Mouse (Mus musculus) bone marrow, adult 2 months (tissue): ENCODE data around the gene Dexi. TPM values are rescaled to one million over a fixed set of nuclear protein-coding genes. Genes with fewer than 3 reads are reported as not detected.

Source experiments
- H3K27ac ChIP-seq: fragments of 200-500 bp; 2 replicates; pipeline ENCODE4 v1.5.1; 2012; ENCODE audit warnings: low read depth, mild to moderate bottlenecking, control low read depth, inconsistent platforms, low read length; ENCODE audit not compliant: control insufficient read depth, poor library complexity, insufficient read depth
- H3K4me1 ChIP-seq: fragments of 200-500 bp; 2 replicates; pipeline ENCODE4 v1.6.1; 2011; ENCODE audit warnings: low read length; ENCODE audit not compliant: control insufficient read depth, insufficient read depth
- H3K4me3 ChIP-seq: fragments of 200-500 bp; replicated peaks from 2 replicates; pipeline ENCODE3; 2011; ENCODE audit warnings: mild to moderate bottlenecking, low read depth, low read length, control low read depth; ENCODE audit not compliant: control insufficient read depth
- CTCF ChIP-seq: fragments of 200-500 bp; IDR thresholded peaks from 2 replicates; pipeline ENCODE4 v1.5.1; 2011; ENCODE audit warnings: low read length, control low read depth; ENCODE audit not compliant: control insufficient read depth, insufficient read depth
- POLR2A ChIP-seq: fragments of 200-500 bp; IDR thresholded peaks from 2 replicates; pipeline ENCODE4 v1.6.1; 2011; ENCODE audit warnings: low read depth, mild to moderate bottlenecking, control low read depth, low read length, borderline replicate concordance; ENCODE audit not compliant: control insufficient read depth
- WGBS: fragments of 180-500 bp; shearing (Covaris S2); methylation state at CpG from one replicate; pipeline ENCODE4 v1.1.7; 2018; 5-methylcytosine and 5-hydroxymethylcytosine counted together
- polyA plus RNA-seq: library from polyadenylated mRNA; stranded (reverse); fragments of >200 nt; gene quantifications from 2 replicates; pipeline ENCODE4 v1.2.4, GENCODE M21; 2011; ENCODE audit warnings: low replicate concordance; ENCODE audit not compliant: missing spikeins, insufficient read depth, insufficient read length

Dexi gene
- polyA plus RNA-seq, 1 experiment = 4.3 TPM

- Histone ChIP-seq H3K27ac (no peak overlapping the region), H3K4me3 (no peak overlapping the region), H3K4me1 (no peaks in the 10 kb centered on the region)
- TF ChIP-seq CTCF (peak; percentile 23; the same call in 1 of the 2 replicates), POLR2A (no peak)
- 58% methylated on average over 2 of the region's 2 CpGs for WGBS
These were observed 29.0 kb upstream of the Dexi start for GRCm38 (mm10) chr16:10571820-10572219.

DNA sequence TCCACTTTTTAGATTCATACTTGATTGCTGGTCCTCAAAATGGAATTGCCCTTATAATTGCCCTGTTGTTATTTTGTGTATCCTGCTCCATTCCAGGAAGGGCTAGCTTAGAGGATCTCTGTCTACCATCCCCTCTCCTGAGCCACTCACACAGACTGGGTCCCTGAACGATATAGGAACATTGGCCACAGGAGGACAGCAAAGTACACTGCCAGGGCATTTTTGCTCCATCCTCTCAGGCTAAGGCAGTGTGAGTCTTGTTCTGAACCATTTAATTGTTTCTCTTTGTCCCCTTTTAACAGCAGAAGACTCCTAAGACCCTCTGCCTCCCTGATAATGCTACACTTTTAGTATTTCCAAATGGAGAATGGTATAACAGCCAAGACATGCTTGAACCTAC, 27.9 kb upstream of the Dexi start:
- H3K4me3 ChIP-seq = no peak overlapping the region
- 76% methylated on average over 1 of the region's 1 CpGs for WGBS
- no peak overlapping the region for H3K27ac ChIP-seq
- no peaks in the 10 kb centered on the region for H3K4me1 ChIP-seq
- TF ChIP-seq CTCF (no peak), POLR2A (no peak)

GRCm38 (mm10) chr16:10569809-10570395, 27.0 kb upstream of the Dexi start:
- Histone ChIP-seq H3K4me3 (no peak overlapping the region), H3K27ac (no peak overlapping the region), H3K4me1 (no peaks in the 10 kb centered on the region)
- 31% methylated on average over 5 of the region's 5 CpGs for WGBS
- TF ChIP-seq POLR2A (no peak), CTCF (no peak)

- H3K27ac ChIP-seq = no peak overlapping the region
- TF ChIP-seq POLR2A = no peak
- TF ChIP-seq CTCF = no peak
- no peak overlapping the region for H3K4me3 ChIP-seq
- WGBS = 83% methylated on average over 4 of the region's 4 CpGs
- H3K4me1 ChIP-seq = no peaks in the 10 kb centered on the region
These were observed 24.3 kb upstream of the Dexi start for GRCm38 (mm10) chr16:10567153-10567552.

DNA sequence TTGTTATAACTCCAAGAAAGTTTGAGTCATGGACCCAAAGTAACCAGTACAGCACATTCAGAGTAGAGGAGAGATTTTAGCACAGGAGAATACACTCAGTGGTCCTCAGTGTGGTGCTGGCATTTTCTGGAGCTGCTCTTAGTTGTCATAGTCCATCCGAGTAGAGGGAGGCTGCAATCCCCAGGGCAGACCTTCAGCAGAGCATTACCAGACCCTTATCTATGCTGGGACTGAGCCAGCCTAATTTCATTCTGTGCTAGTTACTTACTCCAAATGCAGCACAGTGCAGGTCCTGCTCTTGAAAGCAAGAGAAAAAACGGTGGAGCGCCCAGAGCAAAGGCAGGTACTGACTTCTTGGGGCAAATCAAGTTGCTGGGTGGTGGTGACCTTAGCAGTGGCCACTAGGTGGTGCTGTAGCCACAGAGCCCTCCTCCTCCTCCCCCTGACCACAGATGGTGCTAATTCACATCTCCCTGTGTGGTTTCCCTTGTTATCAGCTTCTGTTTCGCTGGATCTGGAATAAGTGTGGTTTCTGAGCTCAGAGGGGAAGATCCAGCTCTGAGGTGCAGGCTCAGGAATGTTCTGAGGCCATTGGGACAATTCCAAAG, 22.5 kb upstream of the Dexi start:
- Histone ChIP-seq H3K27ac (no peak overlapping the region), H3K4me1 (no peaks in the 10 kb centered on the region), H3K4me3 (no peak overlapping the region)
- no peak for TF ChIP-seq POLR2A
- TF ChIP-seq CTCF = peak; percentile 98
- 42% methylated on average over 4 of the region's 4 CpGs for WGBS

DNA sequence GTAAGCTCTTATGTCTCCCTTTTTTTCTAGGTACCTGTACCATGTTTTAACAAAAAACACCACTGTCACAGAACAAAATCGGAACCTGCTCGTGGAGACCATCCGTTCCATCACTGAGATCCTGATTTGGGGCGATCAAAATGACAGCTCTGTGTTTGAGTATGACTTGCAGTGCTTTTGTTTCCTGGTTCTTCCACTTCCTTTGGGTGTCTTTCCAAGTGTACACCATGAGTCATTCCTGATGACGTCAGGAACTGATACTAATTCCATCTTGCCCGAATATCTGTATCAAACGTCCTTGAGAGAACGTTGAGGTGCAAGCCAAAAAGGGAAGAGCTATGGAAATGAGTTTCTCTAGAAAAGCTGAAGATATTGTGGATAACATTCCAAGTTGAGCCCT, 17.1 kb upstream of the Dexi start:
- TF ChIP-seq POLR2A = no peak
- TF ChIP-seq CTCF = no peak
- WGBS = 79% methylated on average over 8 of the region's 8 CpGs
- H3K27ac ChIP-seq = no peak overlapping the region

DNA sequence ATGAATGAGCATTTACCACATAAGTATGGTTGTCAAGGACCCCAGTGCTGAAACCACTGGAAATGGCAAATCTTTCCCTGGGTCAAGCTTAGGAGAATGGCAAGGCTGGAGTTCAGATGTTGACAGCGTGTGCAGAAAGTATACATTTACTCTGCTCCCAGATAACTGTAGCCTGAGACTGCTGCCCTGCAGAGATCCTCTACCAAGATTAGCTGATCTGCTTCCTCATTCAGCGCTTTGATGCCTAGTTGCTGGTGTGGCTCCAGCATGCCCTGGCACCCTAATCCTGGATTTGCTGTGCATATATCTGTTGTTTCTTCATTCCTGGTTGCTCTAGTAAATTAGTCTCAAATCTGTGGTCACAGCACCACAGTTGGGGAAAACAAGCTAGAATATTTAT, 11.0 kb upstream of the Dexi start:
- no peak overlapping the region for H3K4me3 ChIP-seq
- WGBS = 37% methylated on average over 2 of the region's 2 CpGs
- no peaks in the 10 kb centered on the region; the same call in 1 of the 2 replicates for H3K4me1 ChIP-seq
- TF ChIP-seq POLR2A (no peak), CTCF (no peak)
- no peak overlapping the region for H3K27ac ChIP-seq

More for the DNA sequence above, 17.1 kb upstream of the Dexi start:
- Histone ChIP-seq H3K4me3 (no peak overlapping the region), H3K4me1 (no peaks in the 10 kb centered on the region)

DNA sequence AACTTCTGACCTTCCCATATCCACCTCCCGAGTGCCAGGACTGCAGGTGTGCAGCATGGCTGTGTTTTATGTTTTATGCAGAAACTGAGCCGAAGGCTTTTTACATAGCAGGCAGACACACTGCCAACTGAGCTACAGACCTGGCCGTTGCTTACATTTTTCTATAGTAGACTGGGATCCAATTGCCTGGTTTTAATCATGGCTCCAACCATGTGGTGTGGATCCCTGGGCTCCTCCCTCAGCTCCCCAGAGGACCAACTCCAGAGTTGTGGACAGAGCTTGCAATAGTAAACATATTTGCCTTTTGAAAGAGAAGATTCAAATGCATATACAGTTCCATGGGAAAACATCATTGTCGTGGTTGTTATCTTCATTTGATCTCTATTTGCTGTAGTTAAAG, 8.7 kb upstream of the Dexi start:
- WGBS = 75% methylated on average over 4 of the region's 4 CpGs
- TF ChIP-seq CTCF (no peak), POLR2A (no peak)
- H3K4me3 ChIP-seq = no peak overlapping the region
- no peaks in the 10 kb centered on the region; the same call in 1 of the 2 replicates for H3K4me1 ChIP-seq
- no peak overlapping the region for H3K27ac ChIP-seq

- H3K27ac ChIP-seq = no peak overlapping the region
- 79% methylated on average over 2 of the region's 2 CpGs for WGBS
- TF ChIP-seq CTCF (no peak), POLR2A (no peak)
- no peak overlapping the region for H3K4me3 ChIP-seq
- H3K4me1 ChIP-seq = no peaks in the 10 kb centered on the region; the same call in 1 of the 2 replicates
These were observed 6.7 kb upstream of the Dexi start for GRCm38 (mm10) chr16:10549600-10549999.

DNA sequence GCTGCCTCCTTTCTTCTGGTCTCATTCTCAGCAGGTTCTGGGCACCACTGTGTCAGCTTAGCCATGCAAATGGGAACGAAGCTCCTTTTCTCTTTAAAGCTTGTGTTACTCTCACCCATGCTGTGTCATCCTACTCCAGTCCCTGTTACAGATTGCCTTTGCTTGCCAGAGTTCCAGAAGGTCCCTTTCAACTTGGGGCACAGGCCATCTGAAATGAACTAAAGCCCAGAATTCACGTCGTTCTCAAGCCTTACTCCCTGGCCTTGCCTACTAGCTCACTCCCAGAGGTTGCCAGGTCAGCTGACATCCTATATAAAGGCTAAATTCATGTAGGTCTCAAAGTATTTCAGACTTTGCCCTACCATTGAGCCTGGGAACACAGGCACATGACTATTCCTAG, 6.1 kb upstream of the Dexi start:
- no peak for TF ChIP-seq CTCF
- TF ChIP-seq POLR2A = no peak
- Histone ChIP-seq H3K27ac (no peak overlapping the region), H3K4me1 (no peaks in the 10 kb centered on the region; the same call in 1 of the 2 replicates), H3K4me3 (no peak overlapping the region)
- 76% methylated on average over 3 of the region's 3 CpGs for WGBS
